Mouse (Mus musculus): ENCODE results near the gene Gclc.
"Not testable (repeated sequence)": the region's sequence is repeated elsewhere in the genome, so short reads cannot be mapped to it uniquely, and the experiment has no call there.

The Gclc gene

DNA sequence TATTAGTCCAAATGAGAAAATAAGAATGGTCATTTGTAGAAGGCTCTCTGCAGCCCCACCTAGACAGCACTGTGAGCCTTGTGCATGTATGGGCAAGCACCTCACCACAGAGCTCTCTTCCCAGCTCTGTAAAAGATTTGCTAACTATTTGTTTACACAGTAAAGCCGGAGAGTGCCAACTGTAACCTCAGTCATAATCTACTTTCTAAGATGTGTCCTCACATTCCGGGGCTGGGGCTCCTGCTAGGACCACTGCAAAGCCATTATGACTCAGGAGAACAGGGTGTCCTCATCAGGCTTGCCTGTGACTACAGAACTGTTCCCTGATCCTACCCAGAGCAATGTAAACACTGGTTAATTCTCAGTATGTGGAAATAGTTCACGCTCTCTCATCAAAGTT, 9.5 kb upstream of the Gclc start:
- DNase-seq (ENCODE audit: low read depth, low spot score): no peak

DNA sequence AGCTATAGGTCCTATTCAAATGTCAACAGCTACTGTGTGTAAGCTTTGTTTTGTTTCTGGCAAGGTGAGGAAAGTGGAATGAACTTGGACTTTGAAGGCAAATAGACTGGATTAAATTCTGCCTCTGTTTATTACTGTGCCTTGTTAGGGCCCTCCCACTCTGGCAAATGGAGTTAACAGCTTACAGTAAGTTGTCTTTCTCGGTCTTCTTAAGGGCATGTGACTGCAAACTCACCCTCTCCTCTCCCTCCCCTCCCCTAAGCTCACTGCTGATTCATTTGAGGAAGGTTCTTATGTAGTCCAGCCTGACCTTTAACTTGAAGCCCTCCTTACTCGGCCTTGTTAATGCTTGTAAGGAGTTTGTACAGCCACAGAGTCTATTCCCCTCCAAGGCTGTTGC, 8.0 kb upstream of the Gclc start:
- DNase-seq (ENCODE audit: low read depth, low spot score): no peak

- DNase-seq (ENCODE audit: low read depth, low spot score): not testable (repeated sequence)
Observed at GRCm38 (mm10) chr9:77748292-77748691, 6.0 kb upstream of the Gclc start.

DNA sequence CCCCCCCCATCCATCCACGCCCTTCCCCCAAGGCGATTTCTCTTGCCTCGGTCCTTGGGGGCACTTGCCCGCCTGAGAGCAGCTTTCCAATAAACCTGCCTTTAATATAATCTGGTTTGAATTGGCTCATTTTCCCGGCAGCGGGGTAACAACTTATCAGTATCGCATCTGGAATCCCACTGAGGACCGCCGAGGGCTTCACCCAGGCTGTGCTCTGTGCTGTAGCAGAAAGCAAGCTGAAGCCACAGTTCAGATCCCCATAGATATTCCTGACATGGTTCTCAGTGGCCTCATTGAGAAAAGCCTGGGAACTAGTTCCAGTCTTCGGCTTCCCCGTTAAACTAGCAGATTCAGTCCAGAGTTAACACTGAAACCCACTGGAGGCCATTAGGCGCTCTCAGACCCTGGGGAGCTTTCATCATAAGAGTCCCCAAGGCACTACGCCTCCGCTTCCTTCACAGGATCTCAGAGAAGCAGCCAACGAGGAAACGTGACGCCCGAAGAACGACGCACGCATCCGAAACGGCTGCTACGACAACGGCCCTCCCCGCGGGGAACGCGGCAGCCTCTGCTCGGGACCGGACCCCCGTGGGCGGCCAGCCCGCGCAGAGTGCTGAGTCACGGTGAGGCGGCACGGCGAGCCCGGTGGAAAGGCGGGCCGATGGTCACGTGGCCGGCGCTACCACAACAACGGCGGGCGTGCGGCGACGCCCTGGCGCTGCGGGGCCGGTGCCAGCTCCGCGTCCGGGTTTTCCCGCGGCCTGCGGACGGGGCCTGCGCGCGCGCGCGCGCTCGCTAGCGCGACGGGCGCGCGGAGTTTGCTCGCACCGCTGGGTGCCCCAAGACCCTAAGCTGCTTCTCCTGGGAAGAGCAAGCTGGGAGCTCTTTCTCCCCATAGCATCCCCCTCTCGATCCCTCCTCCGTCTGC, 3.9 kb upstream of the Gclc start:
- DNase-seq (ENCODE audit: low read depth, low spot score): peak; percentile 85

- DNase-seq (ENCODE audit: low read depth, low spot score): no peak
Observed at GRCm38 (mm10) chr9:77751091-77751521, 3.2 kb upstream of the Gclc start.

DNA sequence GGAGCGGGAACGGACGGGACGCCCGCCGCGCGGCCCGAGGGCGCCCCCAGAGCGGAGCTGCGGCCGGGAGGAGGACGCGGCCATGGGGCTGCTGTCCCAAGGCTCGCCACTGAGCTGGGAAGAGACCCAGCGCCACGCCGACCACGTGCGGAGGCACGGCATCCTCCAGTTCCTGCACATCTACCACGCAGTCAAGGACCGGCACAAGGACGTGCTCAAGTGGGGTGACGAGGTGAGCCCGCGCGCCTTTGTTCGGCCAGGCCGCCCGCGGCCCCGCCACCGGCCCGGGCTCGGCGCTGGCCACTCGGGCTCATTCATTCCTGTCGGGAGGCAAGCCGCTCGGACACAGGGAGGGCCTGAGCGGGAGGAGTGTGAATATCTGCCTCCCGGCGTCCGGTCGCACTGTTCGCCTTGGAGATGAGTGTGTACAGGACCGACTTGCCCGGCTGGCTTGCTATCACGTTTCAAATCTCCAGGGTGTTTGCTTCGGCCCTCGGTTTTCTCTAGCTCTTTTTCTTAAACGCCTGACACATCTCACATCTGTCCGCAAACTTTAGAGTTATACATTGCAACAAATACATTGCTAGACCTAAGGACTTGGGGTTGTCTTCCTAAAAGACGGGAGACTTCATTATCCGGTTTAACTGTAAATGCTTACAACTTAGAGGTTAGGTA, 530 bp downstream of the Gclc start:
- DNase-seq (ENCODE audit: low read depth, low spot score): peak; percentile 63

DNA sequence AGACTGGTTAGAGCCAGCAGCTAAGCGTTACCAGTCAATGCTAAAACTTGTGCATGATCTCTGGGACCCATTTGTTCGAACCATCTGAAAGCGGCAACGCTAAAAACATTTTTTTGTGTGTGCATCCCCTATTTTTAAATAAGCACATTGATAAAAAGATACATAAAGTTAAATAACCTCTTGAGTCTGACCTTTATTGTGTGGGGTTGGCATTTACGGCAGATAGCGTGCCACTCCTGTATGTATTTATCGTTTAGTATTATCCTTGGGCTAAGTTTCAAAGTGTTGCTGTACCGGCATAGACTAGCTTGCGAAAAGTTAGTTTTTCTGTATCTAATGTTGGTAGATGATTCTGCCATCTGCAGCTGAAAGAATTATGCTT, 1.1 kb downstream of the Gclc start:
- DNase-seq (ENCODE audit: low read depth, low spot score): no peak

GRCm38 (mm10) chr9:77756076-77756475, 1.7 kb downstream of the Gclc start:
- DNase-seq (ENCODE audit: low read depth, low spot score): peak; percentile 53

GRCm38 (mm10) chr9:77757331-77757730, 3.0 kb downstream of the Gclc start:
- no peak for DNase-seq (ENCODE audit: low read depth, low spot score)

GRCm38 (mm10) chr9:77758481-77758880, 4.1 kb downstream of the Gclc start:
- no peak for DNase-seq (ENCODE audit: low read depth, low spot score)

DNA sequence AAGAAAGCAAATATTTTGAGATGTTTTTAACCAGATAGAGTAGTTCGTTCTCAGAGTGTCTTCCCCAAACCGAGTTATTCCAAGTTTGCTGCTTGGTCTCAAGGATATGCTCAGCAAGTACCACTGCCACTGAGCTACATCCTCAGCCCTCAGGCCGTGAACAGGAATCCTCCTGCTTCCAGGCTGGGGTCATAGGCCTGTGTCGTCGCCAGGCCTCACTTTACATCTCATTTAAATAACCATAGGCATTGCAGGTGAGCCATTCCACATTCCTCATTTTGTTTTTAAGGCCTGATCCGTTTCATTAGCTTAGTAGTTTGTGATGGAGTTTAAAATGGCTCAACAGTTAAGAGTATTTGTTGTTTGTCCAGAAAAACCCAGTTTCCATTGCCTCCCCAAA, 4.8 kb downstream of the Gclc start:
- no peak for DNase-seq (ENCODE audit: low read depth, low spot score)

GRCm38 (mm10) chr9:77759756-77760155, 5.4 kb downstream of the Gclc start:
- DNase-seq (ENCODE audit: low read depth, low spot score): no peak

DNA sequence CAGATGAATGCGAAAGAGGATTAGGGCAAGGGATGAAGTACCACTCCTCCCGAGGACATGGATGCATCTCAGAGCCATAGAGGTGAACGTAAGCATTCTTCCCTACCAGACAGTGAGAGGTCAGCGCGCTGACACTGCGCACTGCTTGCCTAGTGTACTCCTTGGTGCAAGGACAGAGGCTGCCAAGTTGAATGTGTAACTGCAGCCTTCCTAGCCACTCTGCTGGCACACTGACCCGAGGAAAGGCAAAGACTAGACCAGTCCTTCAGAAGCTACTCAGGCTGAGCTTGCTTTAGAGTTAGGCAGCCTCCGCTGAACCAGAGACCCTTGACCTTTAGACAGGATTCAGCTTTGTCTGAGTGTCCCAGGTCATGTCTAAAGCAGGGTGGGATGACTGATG, 11.9 kb downstream of the Gclc start:
- DNase-seq (ENCODE audit: low read depth, low spot score): no peak

DNA sequence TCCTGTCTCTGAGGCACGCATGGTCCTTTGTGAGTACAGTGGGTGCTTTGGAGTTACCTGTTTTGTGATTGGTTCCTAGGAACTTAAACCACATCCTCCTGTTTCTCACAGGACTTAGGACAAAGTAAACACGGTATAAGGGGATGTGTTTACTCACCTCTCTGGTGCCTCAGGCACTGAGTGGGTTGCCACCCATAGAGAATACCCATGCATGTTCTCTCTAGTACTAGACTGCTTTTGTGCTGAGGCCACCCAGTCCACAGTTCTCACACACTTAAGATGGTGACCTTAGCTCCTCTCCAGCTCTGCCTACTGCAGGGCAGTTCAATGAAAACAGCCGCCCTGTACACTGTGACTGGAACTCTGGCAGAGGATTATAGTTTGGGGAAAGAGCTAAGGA, 12.4 kb downstream of the Gclc start:
- DNase-seq (ENCODE audit: low read depth, low spot score): no peak

DNA sequence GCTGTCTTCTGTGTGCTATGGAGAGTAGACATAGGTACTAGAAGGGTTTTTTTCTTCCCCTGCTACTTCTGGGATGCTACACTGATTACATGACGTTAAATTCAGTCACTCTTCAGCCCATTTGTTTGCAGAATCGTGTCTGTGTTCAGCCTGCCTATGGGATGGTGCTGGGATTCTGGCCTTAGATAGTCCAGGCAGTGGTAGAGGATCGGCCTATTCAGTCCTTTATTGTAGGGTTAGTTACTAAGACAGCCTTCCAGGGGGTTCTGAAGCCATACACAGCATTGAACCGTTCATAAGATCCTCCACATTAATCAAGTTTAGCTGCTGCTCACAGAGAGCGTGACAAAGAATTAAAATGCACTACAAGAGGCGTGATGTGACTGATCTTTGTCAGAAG, 16.6 kb downstream of the Gclc start:
- DNase-seq (ENCODE audit: low read depth, low spot score): no peak

- no peak for DNase-seq (ENCODE audit: low read depth, low spot score)
Observed at GRCm38 (mm10) chr9:77771330-77771729, 17.0 kb downstream of the Gclc start.

DNA sequence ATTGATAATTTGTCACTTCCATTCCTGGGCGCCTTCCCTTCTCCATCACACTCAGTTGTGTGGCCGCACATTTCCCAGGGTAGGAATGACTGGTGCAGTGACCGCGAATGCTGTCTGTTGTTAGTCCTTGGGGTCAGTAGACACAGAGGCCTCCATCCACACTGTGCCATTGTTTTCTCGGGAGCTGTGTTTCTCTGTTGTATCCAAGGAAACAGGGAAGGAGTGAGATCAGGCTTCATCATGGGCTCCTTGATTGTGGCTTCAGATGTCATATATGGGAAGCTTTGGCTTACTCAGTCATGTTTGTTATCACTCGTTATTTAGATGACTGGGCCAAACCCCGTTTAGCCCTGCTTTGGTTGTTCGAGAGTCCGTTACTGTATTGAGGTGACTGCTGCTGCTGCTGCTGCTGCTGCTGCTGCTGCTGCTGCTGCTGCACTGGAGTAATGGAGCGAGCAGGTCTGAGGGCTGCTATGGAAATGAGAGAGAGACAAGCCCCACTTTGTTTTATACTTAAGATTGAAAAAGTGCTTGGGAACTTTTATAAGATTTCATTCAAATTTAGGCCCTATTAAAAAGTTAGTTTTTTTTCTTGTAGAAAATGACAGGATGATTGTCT, 17.5 kb downstream of the Gclc start:
- DNase-seq (ENCODE audit: low read depth, low spot score): no peak

- DNase-seq (ENCODE audit: low read depth, low spot score): no peak
Observed at GRCm38 (mm10) chr9:77776720-77777515, 22.6 kb downstream of the Gclc start.

- no peak for DNase-seq (ENCODE audit: low read depth, low spot score)
Observed at GRCm38 (mm10) chr9:77777622-77778021, 23.3 kb downstream of the Gclc start.

DNA sequence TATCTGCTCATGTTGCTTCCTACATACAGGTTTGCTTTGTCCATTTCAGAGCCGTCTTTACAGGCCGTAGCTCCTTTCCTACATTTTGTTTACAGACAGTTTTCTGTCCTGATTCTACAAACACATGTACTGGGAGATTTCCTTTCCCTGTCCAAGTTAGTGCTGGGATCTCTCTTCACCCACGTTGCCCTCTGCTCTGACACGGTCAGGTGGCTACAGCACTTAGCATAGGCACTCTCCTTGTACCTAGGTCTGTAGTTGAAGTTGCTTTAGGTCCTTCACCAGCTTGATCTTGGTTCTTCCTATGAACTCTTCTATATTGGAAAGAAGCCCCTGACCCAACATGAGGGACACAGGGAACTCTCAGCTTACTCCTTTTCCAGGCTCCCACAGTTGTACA, 25.4 kb downstream of the Gclc start:
- DNase-seq (ENCODE audit: low read depth, low spot score): no peak

DNA sequence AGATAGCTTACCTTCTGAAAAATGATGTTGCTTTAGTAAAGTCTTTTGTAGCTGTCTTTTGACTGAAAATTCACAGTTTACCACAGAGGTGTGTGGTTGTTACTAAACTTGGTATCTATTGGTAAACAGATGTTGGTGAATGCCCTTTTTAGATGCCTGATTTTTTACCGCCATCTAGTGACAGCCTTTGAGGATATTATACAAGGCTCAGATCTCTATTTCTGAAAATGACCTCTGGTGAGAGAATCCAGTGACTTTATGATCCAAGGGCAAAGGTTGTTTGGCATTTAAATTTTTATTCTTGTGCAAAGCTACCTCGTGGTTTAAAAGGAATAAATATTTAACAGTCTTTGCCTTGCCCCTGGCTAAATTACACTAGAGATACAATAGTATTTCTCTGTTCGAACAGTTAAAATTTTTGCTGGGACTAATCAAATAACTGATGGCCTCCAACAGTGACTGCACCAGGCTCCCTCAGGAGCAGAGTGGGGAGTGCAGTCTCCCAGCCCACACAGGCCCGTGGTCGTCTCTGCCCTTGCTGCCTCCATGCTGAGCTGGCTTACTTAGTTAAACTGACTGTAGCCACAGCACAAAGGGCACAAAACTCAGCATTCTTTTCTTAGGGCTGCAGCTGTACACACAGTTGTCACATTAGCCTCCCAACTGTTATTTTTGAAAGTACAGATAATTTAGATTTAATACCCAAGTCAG, 27.3 kb downstream of the Gclc start:
- DNase-seq (ENCODE audit: low read depth, low spot score): no peak
